Mouse (Mus musculus): ENCODE results near the gene Gna13. TPM values are rescaled to one million over a fixed set of nuclear protein-coding genes. Genes with fewer than 3 reads are reported as not detected.

The Gna13 gene
- total RNA-seq, 2 experiments from 2014 or later: 64.8 to 74.8 TPM

- DNase-seq (ENCODE audit: low spot score in 2 of 2): no peak
Observed at GRCm38 (mm10) chr11:109366802-109367579, 4.4 kb downstream of the Gna13 start.

DNA sequence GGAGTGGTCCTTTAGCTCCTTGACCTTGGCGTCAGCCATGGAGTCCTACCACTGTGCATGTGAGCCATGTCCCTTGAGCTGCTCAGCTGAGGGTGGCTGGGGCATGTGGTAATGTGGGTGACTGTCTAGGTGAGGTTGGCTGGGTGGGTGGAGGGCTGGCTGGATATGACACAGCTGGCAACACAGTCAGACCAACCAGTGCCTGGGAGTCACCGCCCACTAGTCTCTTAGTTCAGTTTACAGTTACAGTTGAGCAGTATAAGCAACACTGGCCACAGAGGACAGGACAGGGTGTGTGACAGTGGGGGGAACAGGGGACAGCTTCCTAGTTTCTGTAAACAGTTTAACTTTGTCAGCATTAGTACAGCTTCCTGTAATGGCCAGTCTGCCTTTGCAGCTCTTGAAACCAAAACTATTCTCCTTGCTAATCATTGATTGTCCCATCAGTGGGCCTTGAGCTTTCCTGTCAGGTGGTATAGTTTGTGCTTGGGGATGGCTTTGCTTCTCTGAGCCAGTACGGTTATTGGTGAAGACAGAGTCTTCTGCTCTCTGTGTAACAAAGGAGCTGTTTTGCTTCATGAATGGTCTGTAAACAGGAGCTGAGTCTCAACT lies 6.5 kb downstream of the Gna13 start:
- DNase-seq (ENCODE audit: low spot score in 2 of 2): no peak

GRCm38 (mm10) chr11:109375412-109375811 lies 12.8 kb downstream of the Gna13 start:
- DNase-seq (ENCODE audit: low spot score in 2 of 2): no peak

GRCm38 (mm10) chr11:109376484-109377143 lies 14.0 kb downstream of the Gna13 start:
- DNase-seq (ENCODE audit: low spot score in 2 of 2): no peak

DNA sequence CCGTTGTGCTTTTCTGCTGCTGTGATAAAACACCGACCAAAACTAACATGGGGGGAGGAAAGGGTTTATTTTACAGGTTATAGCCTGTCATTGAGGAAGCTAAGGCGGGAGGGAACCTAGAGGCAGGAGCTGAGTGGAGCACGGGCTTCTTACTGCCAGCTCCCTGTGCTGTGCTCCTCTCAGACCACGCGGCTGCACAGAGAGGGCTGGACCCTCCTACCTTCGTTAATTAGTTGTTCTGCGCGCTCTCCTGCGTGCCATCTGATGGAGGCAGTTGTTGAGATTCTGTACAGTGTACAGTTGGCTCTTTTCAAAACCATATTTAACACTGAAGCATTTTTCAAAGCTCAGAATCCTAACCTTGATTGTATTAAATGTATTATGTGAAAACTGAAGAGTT lies 14.8 kb downstream of the Gna13 start:
- DNase-seq (ENCODE audit: low spot score in 2 of 2): no peak

DNA sequence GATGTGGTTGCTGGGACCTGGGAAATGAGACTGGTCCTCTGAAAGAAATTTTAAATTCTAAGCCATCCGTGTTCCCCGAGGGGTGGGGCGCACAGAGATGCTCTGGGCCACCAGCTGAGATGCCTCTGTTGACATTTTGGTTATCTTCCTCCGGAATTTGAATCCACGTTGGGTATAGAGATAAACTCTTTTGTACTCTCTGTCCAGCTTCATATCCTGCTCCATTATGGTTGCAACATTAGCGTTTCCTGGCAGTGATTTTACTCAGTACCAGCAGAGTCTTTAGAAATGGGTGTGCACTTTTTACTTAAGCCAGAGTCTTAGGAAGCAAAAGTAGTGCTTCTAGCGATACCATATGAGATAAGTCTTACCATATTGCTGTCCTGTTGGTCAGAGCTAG lies 15.4 kb downstream of the Gna13 start:
- no peak for DNase-seq (ENCODE audit: low spot score in 2 of 2)

DNA sequence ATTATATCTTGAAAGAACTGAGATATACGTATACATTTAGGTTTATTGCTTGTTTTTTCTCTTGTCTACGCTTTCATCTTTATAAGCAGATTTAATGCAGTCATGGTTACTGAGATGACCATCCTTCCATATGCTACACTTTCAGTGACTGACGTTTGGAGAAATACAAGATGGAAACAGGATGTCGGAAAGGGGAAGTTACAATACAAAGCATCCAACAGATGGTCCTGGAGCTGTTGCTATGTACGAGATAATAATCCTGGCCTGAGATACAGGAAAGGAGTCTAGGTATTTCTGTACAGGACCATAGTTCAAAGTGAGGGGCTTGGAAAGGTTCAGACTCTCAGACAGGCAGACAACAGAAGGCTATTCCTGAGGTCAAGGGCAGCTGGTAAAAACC lies 18.0 kb downstream of the Gna13 start:
- no peak for DNase-seq (ENCODE audit: low spot score in 2 of 2)

DNA sequence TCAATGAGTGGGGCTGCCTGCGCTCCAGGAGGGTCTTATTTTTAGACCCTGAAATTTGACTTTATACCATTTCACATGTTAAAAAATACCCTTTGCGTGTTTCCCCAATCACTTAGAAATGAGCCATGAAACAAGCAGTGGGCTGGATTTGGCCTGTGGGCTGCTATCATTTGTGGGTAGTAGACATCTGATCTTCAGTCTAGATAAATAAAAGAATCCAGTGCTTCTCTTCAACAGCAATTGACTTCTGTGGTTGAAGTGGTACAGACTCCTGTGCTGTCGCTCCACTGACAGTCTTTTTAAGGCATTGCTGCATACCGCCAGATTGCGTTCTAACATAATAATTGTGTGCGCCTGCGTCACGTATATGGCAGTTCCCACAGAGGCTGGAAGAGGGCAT lies 22.7 kb downstream of the Gna13 start:
- DNase-seq (ENCODE audit: low spot score in 2 of 2): no peak

DNA sequence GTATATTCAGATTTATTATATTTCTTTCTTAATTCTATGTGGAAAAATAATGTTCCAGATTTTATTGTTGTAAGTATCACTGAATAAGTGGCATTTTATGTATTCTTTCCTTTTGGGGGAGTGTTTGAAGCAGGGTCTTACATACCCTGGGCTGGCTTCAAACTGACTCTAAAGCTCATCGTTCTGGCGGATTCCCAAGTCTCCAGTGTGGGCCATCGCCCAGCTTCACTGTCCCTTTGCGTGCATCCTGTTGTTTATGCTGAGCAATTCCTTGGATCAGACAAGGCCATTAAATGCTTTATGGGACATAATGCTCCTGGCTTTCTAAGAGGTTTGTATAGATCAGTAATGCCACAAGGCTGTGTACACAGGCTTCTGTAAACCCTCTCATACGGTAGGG lies 26.4 kb downstream of the Gna13 start:
- DNase-seq (ENCODE audit: low spot score in 2 of 2): no peak

- DNase-seq (ENCODE audit: low spot score in 2 of 2): no peak
Observed at GRCm38 (mm10) chr11:109391200-109391599, 28.6 kb downstream of the Gna13 start.

- no peak for DNase-seq (ENCODE audit: low spot score in 2 of 2)
Observed at GRCm38 (mm10) chr11:109391760-109392159, 29.1 kb downstream of the Gna13 start.

GRCm38 (mm10) chr11:109392601-109393000 lies 30.0 kb downstream of the Gna13 start:
- DNase-seq (ENCODE audit: low spot score in 2 of 2): no peak

DNA sequence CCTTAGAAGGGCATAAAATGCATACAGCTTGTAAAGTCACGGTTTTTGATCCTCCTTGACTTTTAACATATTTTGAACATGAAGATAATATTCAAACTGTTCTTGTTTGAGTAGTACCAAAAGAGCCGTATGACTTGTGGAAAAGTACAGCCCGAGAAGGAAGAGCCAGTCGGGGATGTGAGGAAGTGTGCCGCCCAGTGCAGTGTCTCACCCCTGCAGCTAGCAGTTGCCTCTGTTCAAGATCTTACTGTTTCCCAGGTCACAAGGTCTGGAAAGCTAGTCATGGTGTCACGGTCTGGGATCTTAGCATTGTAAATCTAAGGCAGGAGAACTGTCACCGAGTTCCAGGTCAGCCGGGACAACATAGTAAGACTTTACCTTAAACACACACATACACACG lies 32.1 kb downstream of the Gna13 start:
- no peak for DNase-seq (ENCODE audit: low spot score in 2 of 2)

GRCm38 (mm10) chr11:109395291-109395690 lies 32.7 kb downstream of the Gna13 start:
- no peak for DNase-seq (ENCODE audit: low spot score in 2 of 2)

DNA sequence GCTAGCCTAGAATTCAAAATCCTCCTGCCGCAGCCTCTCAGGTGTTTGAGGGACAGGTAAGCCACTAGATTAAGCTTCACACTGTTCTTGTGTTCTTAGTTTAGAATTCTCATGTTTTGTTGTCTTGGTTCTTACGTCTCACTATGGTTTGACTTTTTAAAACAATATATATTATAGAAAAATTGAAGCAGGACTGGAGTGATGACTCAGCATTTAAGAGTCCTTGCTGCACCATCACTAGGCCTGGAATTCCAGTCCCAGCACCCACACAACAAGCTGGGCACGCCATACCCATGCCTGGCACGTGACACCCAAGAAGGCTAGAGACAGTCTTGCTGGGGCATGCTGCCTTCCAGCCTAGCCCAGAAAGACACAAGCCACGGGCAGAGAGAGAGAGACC lies 43.8 kb downstream of the Gna13 start:
- DNase-seq (ENCODE audit: low spot score in 2 of 2): no peak

DNA sequence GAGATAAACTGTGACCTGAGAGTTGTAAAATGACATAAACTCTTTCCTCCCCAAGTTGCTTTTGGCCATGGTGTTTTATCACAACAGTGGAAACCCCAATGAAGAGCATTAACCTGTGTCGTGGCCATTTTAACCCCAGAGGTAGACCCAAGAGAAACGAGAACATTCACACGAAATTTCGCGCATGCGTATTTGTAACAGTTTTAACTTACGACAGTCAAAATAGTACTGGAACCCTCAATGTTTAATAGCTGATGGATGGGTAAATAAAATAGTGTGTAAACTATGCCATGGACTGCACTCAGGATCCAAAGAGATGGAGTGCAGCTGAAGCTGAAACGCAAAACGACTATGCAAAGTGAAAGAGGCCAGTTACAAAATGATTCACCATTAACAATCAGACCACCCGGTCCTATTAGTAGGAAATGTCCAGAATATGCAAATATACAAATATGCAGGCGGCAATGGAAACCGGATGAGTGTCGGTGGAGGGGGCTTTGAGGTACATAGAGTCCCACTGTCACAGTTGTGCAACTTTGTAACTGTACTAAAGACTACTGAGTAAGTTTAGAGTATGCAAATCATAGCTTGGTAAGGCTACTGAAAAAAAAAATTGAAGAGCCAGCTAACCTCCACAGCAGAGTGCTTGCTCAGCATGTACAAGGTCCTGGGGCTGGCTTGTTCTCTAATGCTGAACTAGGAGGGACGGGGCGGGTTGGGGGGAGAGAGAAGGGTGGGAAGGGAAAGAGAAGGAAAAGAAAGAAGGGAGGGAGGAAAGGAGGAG lies 47.8 kb downstream of the Gna13 start:
- DNase-seq (ENCODE audit: low spot score in 2 of 2): no peak

- no peak for DNase-seq (ENCODE audit: low spot score in 2 of 2)
Observed at GRCm38 (mm10) chr11:109413617-109414016, 51.0 kb downstream of the Gna13 start, which contains the start of gene 9930022D16Rik. Gene 9930022D16Rik (plus strand): TSS chr11:109413917.

- no peak for DNase-seq (ENCODE audit: low spot score in 2 of 2)
Observed at GRCm38 (mm10) chr11:109414802-109415201, 52.2 kb downstream of the Gna13 start.

GRCm38 (mm10) chr11:109416709-109417420 lies 54.2 kb downstream of the Gna13 start:
- no peak for DNase-seq (ENCODE audit: low spot score in 2 of 2)

DNA sequence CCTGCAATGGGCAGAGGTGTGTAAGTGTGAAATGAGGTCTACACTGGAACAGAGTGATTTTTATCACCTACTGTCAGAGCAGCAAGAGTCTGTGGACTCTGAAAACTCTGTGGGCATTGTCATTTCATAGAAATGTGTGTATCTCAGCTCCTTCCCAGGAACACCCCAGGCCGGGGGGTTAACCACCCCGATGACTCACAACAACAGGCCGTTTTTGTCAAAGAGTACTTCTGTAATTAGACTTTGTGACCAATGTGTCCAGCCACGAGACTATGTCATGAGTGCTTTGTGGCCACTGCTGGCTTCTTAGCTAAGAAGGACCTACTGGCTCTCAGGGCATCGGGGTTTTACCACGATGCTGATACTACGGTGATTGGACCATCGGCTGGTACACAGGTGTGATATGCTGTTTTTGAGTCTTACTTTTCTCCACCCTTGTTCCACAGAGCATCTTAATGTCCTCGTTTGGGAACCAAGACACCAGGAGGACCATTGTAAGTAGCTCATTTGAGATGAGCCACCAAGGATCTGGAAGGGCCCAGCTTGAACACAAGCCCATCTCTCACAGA lies 54.9 kb downstream of the Gna13 start:
- no peak for DNase-seq (ENCODE audit: low spot score in 2 of 2)
